Mouse (Mus musculus): ENCODE results near the gene Vasp. TPM values are rescaled to one million over a fixed set of nuclear protein-coding genes. Genes with fewer than 3 reads are reported as not detected.

The Vasp gene
- polyA plus RNA-seq, 1 experiment from 2014 or later, result 32.8 TPM

GRCm38 (mm10) chr7:19265928-19266822 lies 5.4 kb downstream of the Vasp start:
- Histone ChIP-seq H3K4me2 (ENCODE audit: low read depth, low read length) (peak overlapping the region; percentile 73), H3K4me1 (ENCODE audit: control insufficient read depth, low read depth, low read length) (peaks cover 65% of the 10 kb centered on the region), H3K9me3 (replicated peaks; ENCODE audit: control insufficient read depth, low read length) (no peaks in the 10 kb centered on the region), H3K36me3 (ENCODE audit: control insufficient read depth, insufficient read depth) (peaks cover 25% of the 10 kb centered on the region), H3K27ac (ENCODE audit: low read length) (peak overlapping the region; percentile 83), H3K4me3 (ENCODE audit: low read depth, low read length) (peak overlapping the region; percentile 33), H3K27me3 (ENCODE audit: control insufficient read depth, insufficient read depth, low read depth, low read length) (no peaks in the 10 kb centered on the region), H3K9ac (ENCODE audit: low read depth, low read length) (peak overlapping the region; percentile 60)
- 0 out of 2 replicates have a peak, but pooled peaks have one; percentile 22 for ATAC-seq (ENCODE audit: low read depth)
- WGBS (ENCODE audit: insufficient replicate concordance), result 30% methylated on average over 10 of the region's 10 CpGs

GRCm38 (mm10) chr7:19265147-19265546 lies 6.5 kb downstream of the Vasp start:
- peak overlapping the region; percentile 73 for H3K4me2 ChIP-seq (ENCODE audit: low read depth, low read length)
- WGBS (ENCODE audit: insufficient replicate concordance), result 18% methylated on average over 7 of the region's 7 CpGs
- H3K36me3 ChIP-seq (ENCODE audit: control insufficient read depth, insufficient read depth), result peaks cover 35% of the 10 kb centered on the region
- peak overlapping the region; percentile 60 for H3K9ac ChIP-seq (ENCODE audit: low read depth, low read length)
- peaks cover 58% of the 10 kb centered on the region for H3K4me1 ChIP-seq (ENCODE audit: control insufficient read depth, low read depth, low read length)
- ATAC-seq (ENCODE audit: low read depth), result peak; percentile 83
- no peaks in the 10 kb centered on the region for H3K27me3 ChIP-seq (ENCODE audit: control insufficient read depth, insufficient read depth, low read depth, low read length)
- peak overlapping the region; percentile 30 for H3K4me3 ChIP-seq (ENCODE audit: low read depth, low read length)
- H3K27ac ChIP-seq (ENCODE audit: low read length), result peak overlapping the region; percentile 83
- H3K9me3 ChIP-seq (replicated peaks; ENCODE audit: control insufficient read depth, low read length), result no peaks in the 10 kb centered on the region

- Histone ChIP-seq H3K27me3 (ENCODE audit: control insufficient read depth, insufficient read depth, low read depth, low read length) (no peaks in the 10 kb centered on the region), H3K36me3 (ENCODE audit: control insufficient read depth, insufficient read depth) (peaks cover 39% of the 10 kb centered on the region), H3K4me1 (ENCODE audit: control insufficient read depth, low read depth, low read length) (peaks cover 22% of the 10 kb centered on the region), H3K9ac (ENCODE audit: low read depth, low read length) (no peak overlapping the region), H3K9me3 (replicated peaks; ENCODE audit: control insufficient read depth, low read length) (no peaks in the 10 kb centered on the region), H3K27ac (ENCODE audit: low read length) (peak overlapping the region; percentile 59), H3K4me3 (ENCODE audit: low read depth, low read length) (no peak overlapping the region; the same call in 1 of the 2 replicates), H3K4me2 (ENCODE audit: low read depth, low read length) (peak overlapping the region; percentile 50)
- WGBS (ENCODE audit: insufficient replicate concordance), result 60% methylated on average over 3 of the region's 3 CpGs
- ATAC-seq (ENCODE audit: low read depth), result no peak
These were observed 13.3 kb downstream of the Vasp start for GRCm38 (mm10) chr7:19258336-19258735.

GRCm38 (mm10) chr7:19257390-19258022 lies 14.1 kb downstream of the Vasp start:
- Histone ChIP-seq H3K4me3 (ENCODE audit: low read depth, low read length) (peak overlapping the region; percentile 30), H3K9me3 (replicated peaks; ENCODE audit: control insufficient read depth, low read length) (no peaks in the 10 kb centered on the region), H3K9ac (ENCODE audit: low read depth, low read length) (0 out of 2 replicates have a peak overlapping the region, but pooled peaks have one; percentile 3), H3K27me3 (ENCODE audit: control insufficient read depth, insufficient read depth, low read depth, low read length) (no peaks in the 10 kb centered on the region), H3K36me3 (ENCODE audit: control insufficient read depth, insufficient read depth) (peaks cover 36% of the 10 kb centered on the region), H3K4me1 (ENCODE audit: control insufficient read depth, low read depth, low read length) (peaks cover 22% of the 10 kb centered on the region), H3K27ac (ENCODE audit: low read length) (peak overlapping the region; percentile 59), H3K4me2 (ENCODE audit: low read depth, low read length) (peak overlapping the region; percentile 50)
- peak; percentile 95 for ATAC-seq (ENCODE audit: low read depth)
- 26% methylated on average over 11 of the region's 11 CpGs for WGBS (ENCODE audit: insufficient replicate concordance)

GRCm38 (mm10) chr7:19256567-19256966 lies 15.1 kb downstream of the Vasp start:
- no peaks in the 10 kb centered on the region for H3K9me3 ChIP-seq (replicated peaks; ENCODE audit: control insufficient read depth, low read length)
- H3K27me3 ChIP-seq (ENCODE audit: control insufficient read depth, insufficient read depth, low read depth, low read length), result no peaks in the 10 kb centered on the region
- peaks cover 27% of the 10 kb centered on the region for H3K36me3 ChIP-seq (ENCODE audit: control insufficient read depth, insufficient read depth)
- H3K4me1 ChIP-seq (ENCODE audit: control insufficient read depth, low read depth, low read length), result peaks cover 22% of the 10 kb centered on the region
- H3K27ac ChIP-seq (ENCODE audit: low read length), result no peak overlapping the region
- no peak for ATAC-seq (ENCODE audit: low read depth)
- no peak overlapping the region; the same call in 1 of the 2 replicates for H3K4me2 ChIP-seq (ENCODE audit: low read depth, low read length)
- no peak overlapping the region for H3K4me3 ChIP-seq (ENCODE audit: low read depth, low read length)
- 64% methylated on average over 7 of the region's 7 CpGs for WGBS (ENCODE audit: insufficient replicate concordance)
- no peak overlapping the region for H3K9ac ChIP-seq (ENCODE audit: low read depth, low read length)

- Histone ChIP-seq H3K4me2 (ENCODE audit: low read depth, low read length) (no peak overlapping the region), H3K9me3 (replicated peaks; ENCODE audit: control insufficient read depth, low read length) (no peaks in the 10 kb centered on the region), H3K27ac (ENCODE audit: low read length) (no peak overlapping the region), H3K4me1 (ENCODE audit: control insufficient read depth, low read depth, low read length) (peaks cover 22% of the 10 kb centered on the region), H3K27me3 (ENCODE audit: control insufficient read depth, insufficient read depth, low read depth, low read length) (no peaks in the 10 kb centered on the region), H3K4me3 (ENCODE audit: low read depth, low read length) (no peak overlapping the region), H3K36me3 (ENCODE audit: control insufficient read depth, insufficient read depth) (peaks cover 17% of the 10 kb centered on the region), H3K9ac (ENCODE audit: low read depth, low read length) (no peak overlapping the region)
- WGBS (ENCODE audit: insufficient replicate concordance), result 90% methylated on average over 16 of the region's 17 CpGs
- no peak for ATAC-seq (ENCODE audit: low read depth)
These were observed 16.2 kb downstream of the Vasp start for GRCm38 (mm10) chr7:19255395-19255794.

GRCm38 (mm10) chr7:19253437-19253836 lies 18.2 kb downstream of the Vasp start:
- peaks cover 6% of the 10 kb centered on the region for H3K36me3 ChIP-seq (ENCODE audit: control insufficient read depth, insufficient read depth)
- no peak overlapping the region for H3K9ac ChIP-seq (ENCODE audit: low read depth, low read length)
- no peaks in the 10 kb centered on the region for H3K27me3 ChIP-seq (ENCODE audit: control insufficient read depth, insufficient read depth, low read depth, low read length)
- no peaks in the 10 kb centered on the region for H3K9me3 ChIP-seq (replicated peaks; ENCODE audit: control insufficient read depth, low read length)
- no peak overlapping the region; the same call in 1 of the 2 replicates for H3K27ac ChIP-seq (ENCODE audit: low read length)
- peaks cover 21% of the 10 kb centered on the region for H3K4me1 ChIP-seq (ENCODE audit: control insufficient read depth, low read depth, low read length)
- no peak overlapping the region for H3K4me2 ChIP-seq (ENCODE audit: low read depth, low read length)
- WGBS (ENCODE audit: insufficient replicate concordance), result 56% methylated on average over 5 of the region's 5 CpGs
- H3K4me3 ChIP-seq (ENCODE audit: low read depth, low read length), result no peak overlapping the region
- no peak for ATAC-seq (ENCODE audit: low read depth)

- no peak for ATAC-seq (ENCODE audit: low read depth)
- WGBS (ENCODE audit: insufficient replicate concordance), result 63% methylated on average over 4 of the region's 4 CpGs
- H3K9ac ChIP-seq (ENCODE audit: low read depth, low read length), result no peak overlapping the region
These were observed 19.5 kb downstream of the Vasp start for GRCm38 (mm10) chr7:19252078-19252477.

More at GRCm38 (mm10) chr7:19252078-19252477, 19.5 kb downstream of the Vasp start:
- Histone ChIP-seq H3K9me3 (replicated peaks; ENCODE audit: control insufficient read depth, low read length) (no peaks in the 10 kb centered on the region), H3K36me3 (ENCODE audit: control insufficient read depth, insufficient read depth) (peaks cover 3% of the 10 kb centered on the region), H3K27me3 (ENCODE audit: control insufficient read depth, insufficient read depth, low read depth, low read length) (no peaks in the 10 kb centered on the region), H3K27ac (ENCODE audit: low read length) (no peak overlapping the region), H3K4me3 (ENCODE audit: low read depth, low read length) (no peak overlapping the region), H3K4me2 (ENCODE audit: low read depth, low read length) (no peak overlapping the region), H3K4me1 (ENCODE audit: control insufficient read depth, low read depth, low read length) (peaks cover 13% of the 10 kb centered on the region)

Measured in liver, embryonic 16.5 days (tissue).